Mouse (Mus musculus) G1E (cell line): ENCODE measurements around the gene Hsf2bp. TPM values are rescaled to one million over a fixed set of nuclear protein-coding genes. Genes with fewer than 3 reads are reported as not detected.

Source experiments
- ATAC-seq: 2 replicates; pipeline ENCODE4 v1.8.0; 2016; ENCODE audit warnings: mild to moderate bottlenecking; ENCODE audit not compliant: insufficient number of reproducible peaks, poor library complexity, low FRiP score, severe bottlenecking; ENCODE audit errors: extremely low read depth
- DNase-seq: peaks from one replicate; pipeline ENCODE4 v3.0.0; 2012; ENCODE audit warnings: low spot score
- H3K27me3 ChIP-seq: 2 replicates; pipeline ENCODE4 v1.6.1; 2012; ENCODE audit warnings: mild to moderate bottlenecking, low read length, inconsistent platforms; ENCODE audit not compliant: insufficient read depth
- H3K36me3 ChIP-seq: replicated peaks from 2 replicates; pipeline ENCODE3; 2012; ENCODE audit warnings: mild to moderate bottlenecking, inconsistent platforms
- H3K4me1 ChIP-seq: 2 replicates; pipeline ENCODE4 v1.6.1; 2012; ENCODE audit warnings: low read depth, low read length, inconsistent platforms, mixed read lengths; ENCODE audit not compliant: insufficient read depth
- H3K4me3 ChIP-seq: 2 replicates; pipeline ENCODE4 v1.5.1; 2012; ENCODE audit warnings: low read depth, mild to moderate bottlenecking, inconsistent platforms, low read length, moderate library complexity, mixed read lengths
- H3K9me3 ChIP-seq: replicated peaks from 2 replicates; pipeline ENCODE4 v1.6.1; 2012; ENCODE audit warnings: inconsistent platforms
- CTCF ChIP-seq: IDR thresholded peaks from 2 replicates; pipeline ENCODE4 v1.5.1; 2012; ENCODE audit warnings: low read depth, low read length, inconsistent platforms, mixed read lengths
- GATA1 ChIP-seq: IDR thresholded peaks from 2 replicates; pipeline ENCODE4 v1.6.1; 2012; ENCODE audit warnings: borderline replicate concordance, low read length, inconsistent platforms, mixed read lengths
- GATA2 ChIP-seq: IDR thresholded peaks from 2 replicates; pipeline ENCODE4 v1.6.1; 2012; ENCODE audit warnings: low read depth, low read length, inconsistent platforms, borderline replicate concordance
- POLR2AphosphoS5 ChIP-seq: IDR thresholded peaks from 2 replicates; pipeline ENCODE4 v1.6.1; 2012; ENCODE audit warnings: low read depth, low read length, inconsistent platforms; ENCODE audit not compliant: insufficient replicate concordance
- TAL1 ChIP-seq: conservative IDR thresholded peaks from 2 replicates; pipeline ENCODE4 v1.6.1; 2012; ENCODE audit warnings: low read depth, low read length, inconsistent platforms, mixed read lengths
- polyA plus RNA-seq: library from polyadenylated mRNA; stranded (reverse); fragments of >175 nt; gene quantifications from 2 replicates; pipeline ENCODE4 v1.2.3, GENCODE M21; 2012
- total RNA-seq, 2 experiments: library from RNA; stranded (forward) in 1 of 2; stranded (reverse) in 1 of 2; fragments of 200-1000 nt in 1 of 2; fragments of >200 nt in 1 of 2; fragmentation: Nextera tagmentation in 1 of 2; gene quantifications; 2 replicates each; pipeline ENCODE4 v1.2.3; 2014 to 2017

Hsf2bp gene
- total and polyA plus RNA-seq, 3 experiments, result not detected

DNA sequence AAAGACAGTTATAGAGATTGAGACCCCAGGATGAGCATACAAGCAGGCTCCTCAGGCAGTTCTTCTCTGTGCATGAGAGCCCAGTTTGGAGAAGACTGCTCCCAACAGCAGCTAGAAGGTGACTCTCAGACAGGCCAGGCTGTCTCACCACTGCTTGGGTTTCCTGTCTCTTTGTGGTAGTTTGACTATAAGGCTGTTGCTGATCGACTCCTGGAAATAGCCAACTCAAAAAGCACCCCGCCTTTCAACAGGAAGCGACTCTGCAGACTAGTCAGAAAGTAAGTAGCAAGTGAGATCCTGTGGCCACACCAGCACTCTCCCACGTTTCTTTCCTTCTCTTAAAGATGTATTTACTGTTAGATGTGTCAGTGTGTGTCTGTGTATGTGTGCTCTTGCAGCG is 17.5 kb upstream of the Hsf2bp start:
- ATAC-seq, result no peak
- Histone ChIP-seq H3K27me3 (no peaks in the 10 kb centered on the region; the same call in 1 of the 2 replicates), H3K9me3 (no peaks in the 10 kb centered on the region), H3K4me1 (no peaks in the 10 kb centered on the region), H3K4me3 (no peak overlapping the region), H3K36me3 (peaks cover 100% of the 10 kb centered on the region)
- no peak for DNase-seq
- TF ChIP-seq POLR2AphosphoS5 (no peak), GATA1 (no peak), TAL1 (no peak), CTCF (no peak), GATA2 (no peak)

DNA sequence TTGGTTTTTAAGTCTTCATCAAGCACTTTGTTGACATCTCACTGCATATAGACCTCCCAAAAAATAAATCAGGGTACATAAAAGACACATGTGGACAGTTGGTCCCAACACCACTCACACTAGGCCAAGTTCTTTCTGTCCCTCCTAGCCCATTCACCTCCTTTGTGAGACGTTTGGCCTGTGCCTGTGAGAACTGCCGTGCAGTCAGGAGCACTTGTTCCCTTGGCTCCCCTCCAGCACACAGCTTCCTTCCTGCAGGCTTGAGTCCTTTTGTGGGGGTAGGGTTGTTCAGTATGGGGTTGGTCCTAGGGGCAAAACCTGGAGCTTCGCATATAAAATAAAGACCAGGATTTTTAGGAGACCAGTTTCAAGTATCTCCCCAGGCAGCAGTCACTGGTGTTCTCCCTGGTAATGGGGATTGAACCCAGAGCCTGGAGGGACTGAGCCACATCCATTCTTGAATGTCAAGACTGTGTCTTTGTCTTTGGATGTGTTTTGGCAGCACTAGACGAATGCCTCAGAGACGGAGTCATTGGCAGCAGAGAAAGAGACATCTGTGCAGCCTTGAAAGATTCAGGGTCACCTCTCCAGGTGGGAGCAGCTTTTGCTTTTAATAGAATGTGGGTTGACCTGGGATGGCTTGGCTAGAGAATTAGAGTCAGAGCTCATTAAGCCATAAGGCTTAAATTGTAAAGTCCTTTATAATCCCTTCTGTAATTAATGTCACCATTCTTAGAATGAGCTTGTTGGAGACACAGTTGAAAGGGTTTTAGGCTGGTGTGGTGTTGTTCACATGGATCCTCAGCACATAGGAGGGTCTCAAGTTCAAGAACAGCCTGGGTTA is 16.3 kb upstream of the Hsf2bp start:
- Histone ChIP-seq H3K4me3 (no peak overlapping the region), H3K27me3 (no peaks in the 10 kb centered on the region), H3K36me3 (peaks cover 100% of the 10 kb centered on the region), H3K4me1 (no peaks in the 10 kb centered on the region), H3K9me3 (no peaks in the 10 kb centered on the region)
- DNase-seq (no peak), ATAC-seq (no peak)
- TF ChIP-seq TAL1, result no peak
- no peak for TF ChIP-seq POLR2AphosphoS5
- TF ChIP-seq CTCF, result no peak
- no peak for TF ChIP-seq GATA2
- no peak for TF ChIP-seq GATA1

DNA sequence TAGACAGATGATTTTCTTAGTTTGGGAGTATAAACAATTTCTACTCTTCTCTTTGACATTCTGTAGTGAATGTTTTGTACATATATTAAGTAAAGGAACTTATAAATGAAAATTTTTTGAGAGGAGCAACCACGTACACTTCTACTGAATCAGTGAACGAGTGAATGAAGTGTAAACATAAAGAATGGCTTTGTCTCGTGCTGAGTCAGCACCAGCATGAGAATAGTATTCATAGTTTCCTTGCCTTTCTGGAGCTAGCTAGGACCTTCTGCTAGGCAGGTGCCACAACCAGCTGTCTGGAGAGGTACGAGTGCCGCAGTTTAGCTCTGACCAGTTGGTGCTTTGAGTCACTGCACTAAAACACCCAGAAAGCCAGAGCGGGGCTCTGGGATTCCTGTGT is 14.5 kb upstream of the Hsf2bp start:
- no peak overlapping the region for H3K4me3 ChIP-seq
- H3K36me3 ChIP-seq, result peaks cover 100% of the 10 kb centered on the region
- DNase-seq (no peak), ATAC-seq (no peak)
- H3K9me3 ChIP-seq, result no peaks in the 10 kb centered on the region
- TF ChIP-seq CTCF (no peak), TAL1 (no peak), GATA2 (no peak), GATA1 (no peak), POLR2AphosphoS5 (no peak)
- H3K27me3 ChIP-seq, result no peaks in the 10 kb centered on the region
- no peaks in the 10 kb centered on the region for H3K4me1 ChIP-seq

DNA sequence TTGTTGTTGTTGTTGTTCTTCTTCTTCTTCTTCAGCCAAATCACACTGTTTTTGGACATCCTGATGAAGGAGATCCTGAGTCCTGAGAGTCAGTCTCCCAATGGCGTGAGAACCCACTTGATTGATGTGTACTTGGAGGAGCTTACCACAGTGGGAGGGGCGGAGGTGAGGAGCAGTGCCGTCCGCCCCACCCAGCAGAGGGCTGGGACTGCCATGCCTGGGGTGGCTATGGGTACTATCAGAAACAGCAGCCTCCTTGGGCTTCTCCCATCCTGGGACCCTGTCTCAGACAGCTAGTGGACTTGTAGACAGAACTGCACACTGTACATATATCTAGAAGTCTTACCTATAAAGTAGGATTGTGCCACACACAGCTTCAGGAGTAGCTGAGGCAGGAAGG is 13.8 kb upstream of the Hsf2bp start:
- TF ChIP-seq GATA2 (no peak), TAL1 (no peak)
- peaks cover 100% of the 10 kb centered on the region for H3K36me3 ChIP-seq
- no peaks in the 10 kb centered on the region for H3K9me3 ChIP-seq
- no peak for ATAC-seq
- H3K4me3 ChIP-seq, result no peak overlapping the region
- no peaks in the 10 kb centered on the region for H3K4me1 ChIP-seq
- no peaks in the 10 kb centered on the region for H3K27me3 ChIP-seq
- DNase-seq, result no peak

DNA sequence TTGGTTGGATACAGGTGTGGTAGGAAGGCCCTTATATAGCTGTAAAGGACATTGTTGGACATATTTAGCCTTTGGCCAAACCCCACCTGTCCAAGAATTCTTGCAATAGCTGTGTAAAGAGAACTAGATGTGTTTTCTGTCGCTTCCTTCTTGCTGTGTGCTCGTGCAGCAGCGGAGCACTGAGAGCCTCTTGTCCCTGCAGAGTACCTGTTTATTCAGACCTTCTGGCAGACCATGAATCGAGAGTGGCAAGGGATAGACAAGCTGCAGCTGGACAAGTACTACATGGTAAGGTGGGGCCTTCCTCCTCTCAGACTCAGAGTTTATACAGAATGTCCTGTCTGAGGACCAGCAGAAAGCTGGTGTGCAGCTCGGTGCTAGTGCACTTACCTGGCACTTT is 12.2 kb upstream of the Hsf2bp start:
- TF ChIP-seq CTCF (no peak), TAL1 (no peak), GATA2 (no peak), GATA1 (no peak), POLR2AphosphoS5 (no peak)
- Histone ChIP-seq H3K9me3 (no peaks in the 10 kb centered on the region), H3K36me3 (peaks cover 100% of the 10 kb centered on the region), H3K4me1 (peaks cover 2% of the 10 kb centered on the region; the same call in 1 of the 2 replicates), H3K4me3 (no peak overlapping the region), H3K27me3 (no peaks in the 10 kb centered on the region)
- ATAC-seq (no peak), DNase-seq (no peak)

DNA sequence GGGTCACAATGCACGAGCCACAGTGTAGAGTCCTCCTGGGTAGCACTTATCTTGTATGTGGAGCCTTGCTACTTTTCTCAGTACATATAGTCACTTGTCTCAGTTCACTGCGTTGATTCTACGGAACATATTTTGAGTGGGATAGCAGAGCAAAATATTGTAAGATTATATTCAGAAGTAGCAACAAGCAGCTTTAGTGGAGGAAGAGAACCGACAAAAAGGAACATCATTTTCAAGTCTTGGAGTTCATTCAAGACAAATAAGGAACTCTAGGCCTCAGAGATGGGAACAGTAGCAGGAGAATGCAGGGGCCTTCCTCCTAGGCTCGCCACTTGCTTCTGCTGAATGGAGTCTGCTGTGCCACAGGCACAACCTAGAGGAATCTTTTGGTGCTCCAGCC is 10.4 kb upstream of the Hsf2bp start:
- ATAC-seq, result no peak
- peaks cover 17% of the 10 kb centered on the region for H3K4me1 ChIP-seq

More for the DNA sequence above, 10.4 kb upstream of the Hsf2bp start:
- TF ChIP-seq CTCF (no peak), GATA1 (no peak), GATA2 (no peak), TAL1 (no peak), POLR2AphosphoS5 (no peak)
- Histone ChIP-seq H3K27me3 (no peaks in the 10 kb centered on the region), H3K9me3 (no peaks in the 10 kb centered on the region), H3K4me3 (no peak overlapping the region), H3K36me3 (peaks cover 100% of the 10 kb centered on the region)
- DNase-seq, result no peak
